Mouse (Mus musculus) testis, adult 10 weeks (tissue): ENCODE measurements around the gene Ywhah. TPM values are rescaled to one million over a fixed set of nuclear protein-coding genes. Genes with fewer than 3 reads are reported as not detected.

Experiments used
- polyA plus RNA-seq: library from polyadenylated mRNA; stranded (reverse); fragments of 350-450 nt; fragmentation: Illumina TruSeq; extraction: RNeasy Lipid Tissue Mini Kit (QIAGEN cat#74804); gene quantifications from one replicate; pipeline ENCODE4 v1.2.3, GENCODE M21; 2014; ENCODE audit warnings: low read depth, low replicate concordance

Ywhah gene
- polyA plus RNA-seq = 104 TPM

GRCm38 (mm10) chr5:33018561-33019425, at the start of gene Ywhah:
Gene Ywhah (plus strand): TSS chr5:33018816.

Other genes with a start within 250 kb of the Ywhah start
- 5.6 TPM for gene Pisd, start 233.2 kb upstream of the Ywhah start, polyA plus RNA-seq
- not detected for gene Gm20671, start 191.7 kb upstream of the Ywhah start, polyA plus RNA-seq
- 13.7 TPM for gene Prr14l, start 164.6 kb upstream of the Ywhah start, polyA plus RNA-seq
- gene Depdc5, start 155.1 kb upstream of the Ywhah start, polyA plus RNA-seq = 45.3 TPM
- 0.13 TPM for gene Slc5a1, start 85.4 kb downstream of the Ywhah start, polyA plus RNA-seq
- not detected for gene Spon2, start 199.6 kb downstream of the Ywhah start, polyA plus RNA-seq